Mouse (Mus musculus) T-helper 1 cell (primary cell): ENCODE measurements around the gene Pkdrej.
"Not testable (repeated sequence)": the region's sequence is repeated elsewhere in the genome, so short reads cannot be mapped to it uniquely, and the experiment has no call there.

Source experiments
- in situ Hi-C: fragments of 300-600 bp; cut with MboI, MseI; formaldehyde crosslinking; loops from one replicate; pipeline ENCODE4 v1.15.1; 2025; ENCODE audit warnings: high pct_unique_total_duplicates

Gene Pkdrej

DNA sequence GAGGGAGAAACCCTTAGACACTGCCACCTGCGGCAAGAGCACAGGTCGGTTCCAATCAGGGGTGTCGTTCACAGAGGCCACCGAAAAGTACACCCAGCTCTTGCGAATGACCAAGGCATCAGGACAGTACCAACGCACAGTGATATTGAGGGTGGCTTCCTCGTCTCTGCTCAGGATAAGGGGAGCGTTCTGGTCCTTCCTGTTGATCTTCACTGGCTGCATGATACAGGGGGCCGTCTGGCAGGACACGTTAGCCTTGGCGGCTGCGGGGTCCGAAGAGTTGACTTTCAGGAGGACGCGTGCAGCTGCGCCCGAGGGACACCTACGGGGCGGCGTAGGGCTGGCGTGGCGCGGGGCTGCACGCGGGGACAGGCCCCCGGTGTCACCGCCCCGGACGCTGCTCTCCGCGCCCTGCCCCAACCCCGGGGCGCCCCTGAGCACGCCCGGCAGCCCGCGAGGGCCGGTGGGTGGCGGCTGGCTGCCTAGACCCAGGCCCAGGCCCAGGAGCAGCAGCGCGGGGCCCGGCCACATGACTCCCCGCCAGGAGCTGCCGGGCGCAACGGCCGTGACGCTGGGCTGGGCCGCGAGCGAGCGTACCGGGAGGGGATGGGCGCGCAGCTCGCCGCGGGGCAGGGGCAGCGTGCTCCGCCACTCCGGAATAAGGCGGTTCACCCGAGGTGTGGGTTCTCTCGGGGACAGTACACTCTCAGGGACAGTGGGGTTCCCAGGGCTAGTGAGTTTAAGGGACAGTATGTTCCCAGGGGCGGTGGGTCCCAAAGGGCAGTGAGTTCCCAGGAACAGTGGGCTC is at the start of gene Pkdrej:
Gene Pkdrej (minus strand): TSS at position 532 of the 808 bp plus-strand sequence.
- in situ Hi-C loops = no loop called here

DNA sequence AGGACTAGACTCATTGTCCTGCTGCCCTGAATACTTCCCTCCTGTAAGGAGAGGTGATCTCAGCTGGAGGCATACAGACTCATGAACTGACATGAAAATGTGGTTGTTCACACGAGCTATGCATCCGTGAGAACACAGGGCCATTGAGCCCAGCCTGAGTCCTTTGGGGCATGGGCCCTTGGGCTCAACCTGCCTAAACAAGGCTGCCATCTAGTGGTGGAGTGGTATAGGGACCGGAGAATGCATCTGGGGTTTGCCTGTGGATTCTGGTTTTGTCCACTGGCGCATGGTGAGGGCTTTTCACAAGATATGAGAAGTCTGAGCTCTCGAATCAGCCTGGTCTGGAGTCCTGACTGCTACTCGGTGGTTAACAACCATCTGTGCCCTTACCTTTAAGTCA is 46.2 kb upstream of the Pkdrej start:
- in situ Hi-C loops = no loop called here

DNA sequence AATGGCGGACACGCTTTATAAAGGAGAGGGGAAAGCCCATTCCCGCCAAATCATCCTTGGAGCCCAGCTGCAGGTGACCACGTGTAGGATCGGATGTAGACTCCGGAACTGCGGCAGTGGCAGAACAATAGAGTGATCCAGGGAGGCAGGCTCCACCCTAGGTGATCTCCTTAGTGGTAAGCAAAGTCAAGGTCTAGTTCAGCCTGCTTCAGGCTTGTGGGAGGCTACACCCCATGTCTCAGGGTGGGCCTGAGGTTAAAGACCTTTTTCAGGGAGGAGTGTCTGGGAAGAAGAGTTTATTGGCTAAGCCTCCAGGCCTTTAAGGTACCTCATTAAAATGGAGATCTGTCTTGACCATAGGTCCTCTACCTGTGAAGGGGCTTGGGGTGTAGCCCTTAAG is 44.4 kb upstream of the Pkdrej start:
- in situ Hi-C loops = not testable (repeated sequence)

DNA sequence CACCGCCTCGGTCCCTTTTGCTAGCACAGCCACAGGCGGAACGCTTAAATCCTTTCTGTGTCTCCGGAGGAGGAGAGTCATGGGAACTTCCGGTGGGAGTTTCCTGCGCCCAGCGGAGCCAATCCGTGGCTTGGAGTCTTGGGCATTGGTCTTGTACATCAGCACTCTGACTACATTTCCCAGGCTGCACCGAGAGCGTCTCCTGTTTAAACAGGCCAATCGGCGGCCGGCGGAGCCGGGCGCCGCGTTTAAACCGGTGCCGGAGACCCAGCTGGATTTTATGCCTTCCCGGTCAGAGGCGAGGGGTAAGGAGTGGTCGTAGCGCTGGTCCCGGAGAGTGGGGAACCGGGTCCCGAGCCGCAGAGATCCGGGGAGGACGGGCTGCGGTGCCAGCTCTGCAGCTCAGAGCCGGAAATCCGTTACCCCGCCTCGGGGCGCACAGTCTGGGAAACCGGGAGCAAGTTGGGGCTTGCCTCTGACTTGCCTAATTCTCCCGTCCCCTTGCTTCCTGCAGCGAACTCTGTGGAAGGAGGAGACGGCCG is 38.0 kb upstream of the Pkdrej start, which contains the start of gene Gtse1:
Gene Gtse1 (plus strand): TSS at position 256 of the 542 bp plus-strand sequence.
- in situ Hi-C loops = loop anchor here (10.0 kb wide), 1 partner anchor 825 kb away; no protein-coding TSS in a partner anchor

DNA sequence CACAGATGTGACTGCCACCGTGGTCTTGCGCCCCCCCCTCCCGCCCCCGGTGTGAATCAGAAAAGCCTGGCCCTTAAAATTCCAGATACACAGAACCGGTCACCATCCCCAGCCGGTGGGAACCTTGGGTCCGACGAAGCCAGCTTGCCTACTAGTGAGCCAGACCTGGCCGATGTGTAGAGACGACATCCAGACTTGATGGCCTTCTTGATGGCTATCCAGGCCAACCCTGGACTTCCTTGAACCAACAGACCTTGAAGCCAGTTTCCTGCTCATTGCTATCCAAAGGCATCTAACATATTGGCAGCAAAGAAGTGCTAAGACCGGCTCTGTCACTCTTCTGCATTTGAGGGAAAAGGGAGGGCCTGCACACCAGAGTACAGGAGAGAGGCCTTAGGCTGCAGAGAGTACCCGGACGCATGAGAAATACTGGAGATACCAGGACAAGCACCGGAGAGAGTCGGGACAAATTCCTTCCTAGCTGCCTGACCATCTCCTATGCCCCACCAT is 37.5 kb upstream of the Pkdrej start:
- in situ Hi-C loops = loop anchor here (10.0 kb wide), 1 partner anchor 824 kb away; no protein-coding TSS in a partner anchor

DNA sequence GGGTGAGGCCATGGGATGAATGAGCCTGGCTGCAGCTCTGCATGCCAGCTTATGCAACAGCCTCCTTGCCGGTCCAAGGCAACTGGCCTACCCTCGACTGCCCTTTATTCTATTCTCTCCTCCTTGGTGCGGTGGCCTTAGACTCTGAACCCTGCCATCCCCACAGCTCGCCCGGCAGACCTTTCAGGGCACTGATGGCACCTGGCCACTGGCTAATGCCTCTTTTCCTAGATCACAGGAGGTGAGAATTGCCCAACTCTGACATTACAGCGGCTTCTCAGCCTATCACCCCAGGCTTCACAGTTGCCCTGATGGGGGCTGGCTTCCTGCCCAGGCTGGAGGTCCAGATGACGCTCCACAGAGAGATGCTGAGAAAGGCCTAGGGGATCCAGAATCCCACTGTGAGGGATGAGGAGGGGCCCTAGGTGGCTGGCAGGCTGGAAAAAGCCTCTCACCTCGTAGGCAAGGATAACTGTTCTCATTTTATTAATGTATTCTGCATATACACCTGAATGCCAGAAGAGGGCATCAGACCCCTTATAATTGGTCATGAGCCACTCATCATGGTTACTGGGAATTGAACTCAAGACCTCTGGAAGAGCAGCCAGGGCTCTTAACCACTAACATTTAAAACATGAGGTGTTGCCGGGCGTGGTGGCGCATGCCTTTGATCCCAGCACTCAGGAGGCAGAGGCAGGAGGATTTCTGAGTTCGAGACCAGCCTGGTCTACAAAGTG is 30.3 kb upstream of the Pkdrej start:
- in situ Hi-C loops = loop anchor here (5.0 to 10.0 kb wide), 2 partner anchors 135 to 817 kb away; no protein-coding TSS in a partner anchor

DNA sequence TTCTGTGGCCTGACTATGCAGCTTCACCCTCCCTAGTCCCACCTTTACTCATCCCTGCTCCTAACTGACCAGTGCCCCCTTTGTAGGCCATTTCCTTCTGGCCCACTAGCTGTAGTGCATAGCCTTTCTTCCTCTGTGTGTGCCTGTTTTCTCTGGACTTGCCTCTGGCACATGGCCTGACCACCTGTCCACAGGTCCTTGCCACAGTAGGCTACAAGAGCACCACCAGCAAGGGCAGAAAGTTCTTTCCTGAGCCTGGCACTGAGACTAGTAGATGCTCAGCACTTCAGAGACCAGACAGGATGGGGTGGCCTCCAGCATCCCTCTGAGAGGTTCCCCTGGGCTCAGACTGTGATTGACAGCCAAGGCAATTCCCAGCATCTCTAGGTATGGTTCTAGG is 23.5 kb upstream of the Pkdrej start:
- in situ Hi-C loops = loop anchor here (5.0 kb wide), 1 partner anchor 213 kb away; no protein-coding TSS in a partner anchor

DNA sequence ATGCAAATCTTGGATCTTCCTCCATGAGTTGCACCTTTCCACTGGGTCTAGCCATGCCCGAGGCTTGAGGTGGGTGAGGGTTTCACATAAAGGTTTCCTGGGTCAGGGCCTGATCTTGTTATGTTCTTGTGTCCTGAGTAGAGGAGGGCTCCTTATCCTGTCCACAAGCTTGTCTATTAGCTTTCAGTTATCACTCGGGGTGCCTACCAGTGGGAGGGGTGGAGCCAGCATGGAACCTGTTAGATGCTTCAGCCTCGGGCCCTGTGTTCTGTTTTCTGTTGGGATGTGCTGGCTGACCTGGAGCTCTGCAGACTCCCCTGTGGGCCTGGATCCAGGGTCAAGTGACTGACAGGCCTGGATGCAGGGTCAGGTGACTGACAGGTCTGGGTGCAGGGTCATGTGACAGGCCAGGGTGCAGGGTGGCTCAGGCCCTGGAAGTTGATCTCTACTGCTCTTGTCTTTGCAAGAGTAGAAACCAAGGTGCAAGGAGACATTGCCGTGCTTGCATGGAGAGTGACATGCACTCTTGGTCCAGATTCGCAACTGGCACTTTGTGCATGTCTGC is 20.3 kb upstream of the Pkdrej start:
- in situ Hi-C loops = no loop called here

DNA sequence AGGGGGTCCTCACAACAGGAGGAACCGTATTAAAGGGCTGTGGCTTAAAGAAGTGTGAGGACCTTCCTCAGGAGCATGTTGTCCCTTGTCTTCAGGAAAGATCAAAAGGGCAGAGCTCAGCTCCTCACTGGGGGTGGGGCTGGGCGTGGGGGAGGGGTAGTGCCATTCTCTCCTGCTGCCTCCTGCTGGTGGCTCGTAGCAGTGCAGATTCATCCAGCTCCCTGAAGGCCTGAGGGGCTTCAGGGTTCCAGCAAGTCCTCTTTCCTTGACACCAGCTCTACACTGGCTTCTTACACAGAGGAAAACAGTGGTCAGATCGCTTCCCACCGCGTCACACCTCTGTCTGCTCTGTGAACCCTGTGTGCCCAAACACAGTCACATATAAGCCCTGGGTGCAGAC is 19.4 kb upstream of the Pkdrej start:
- in situ Hi-C loops = no loop called here

DNA sequence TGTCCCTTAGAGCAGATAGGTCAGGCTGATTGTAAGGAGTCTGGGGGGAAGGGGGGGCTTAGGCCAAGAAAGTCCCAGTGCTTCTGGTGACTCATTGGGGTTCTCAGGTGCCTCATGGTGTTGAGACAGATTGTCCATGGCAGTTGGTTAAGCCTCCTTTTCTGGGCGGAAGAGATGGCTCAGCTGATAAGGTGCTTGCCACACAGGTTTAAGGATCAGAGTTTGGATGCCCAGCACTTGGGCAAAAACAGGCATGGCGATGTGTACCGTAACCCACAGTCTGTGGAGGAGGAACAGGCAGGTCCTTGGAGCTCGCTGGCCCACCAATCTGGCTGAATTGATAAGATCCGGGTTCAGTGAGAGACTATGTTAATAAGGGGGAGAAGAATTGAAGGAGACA is 15.4 kb upstream of the Pkdrej start:
- in situ Hi-C loops = no loop called here

DNA sequence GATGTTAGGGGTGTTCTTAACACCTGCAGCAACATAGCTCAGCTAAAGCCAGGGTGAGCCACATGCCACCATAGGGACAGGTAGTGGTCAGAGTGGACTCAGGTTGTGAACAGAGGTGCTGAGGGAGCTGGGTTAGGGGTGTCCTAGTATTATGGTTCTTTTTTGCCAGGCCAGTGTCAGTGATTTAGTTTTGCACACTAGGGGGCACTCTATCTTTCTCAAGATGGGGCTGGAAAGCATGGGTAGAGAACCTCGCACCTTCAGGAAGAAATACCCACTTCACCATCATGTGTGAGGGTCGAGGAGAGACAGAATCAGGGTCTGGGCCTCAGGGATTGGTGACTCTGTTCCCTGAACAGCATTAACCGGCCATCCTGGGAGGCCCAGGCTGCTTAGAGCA is 13.8 kb upstream of the Pkdrej start:
- in situ Hi-C loops = no loop called here

DNA sequence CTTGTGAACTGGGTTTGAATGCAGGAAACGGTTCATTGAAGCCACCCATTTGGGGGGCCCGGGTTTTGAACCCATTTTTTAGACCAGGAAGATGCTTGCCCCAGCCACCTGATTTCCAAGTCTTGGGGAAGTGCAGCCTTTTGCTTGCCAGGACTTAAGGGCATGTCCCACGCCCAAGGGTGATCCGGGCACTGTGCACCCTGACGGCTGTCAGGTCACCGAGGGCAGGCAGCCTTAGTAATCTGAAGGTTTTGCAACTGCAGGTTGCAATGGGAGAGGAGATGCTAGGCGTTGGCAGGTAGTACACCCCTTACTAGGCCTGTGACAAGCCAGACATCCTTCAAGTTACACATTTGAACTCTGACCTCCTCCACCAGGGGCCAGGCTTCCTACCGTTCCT is 11.1 kb upstream of the Pkdrej start:
- in situ Hi-C loops = no loop called here

DNA sequence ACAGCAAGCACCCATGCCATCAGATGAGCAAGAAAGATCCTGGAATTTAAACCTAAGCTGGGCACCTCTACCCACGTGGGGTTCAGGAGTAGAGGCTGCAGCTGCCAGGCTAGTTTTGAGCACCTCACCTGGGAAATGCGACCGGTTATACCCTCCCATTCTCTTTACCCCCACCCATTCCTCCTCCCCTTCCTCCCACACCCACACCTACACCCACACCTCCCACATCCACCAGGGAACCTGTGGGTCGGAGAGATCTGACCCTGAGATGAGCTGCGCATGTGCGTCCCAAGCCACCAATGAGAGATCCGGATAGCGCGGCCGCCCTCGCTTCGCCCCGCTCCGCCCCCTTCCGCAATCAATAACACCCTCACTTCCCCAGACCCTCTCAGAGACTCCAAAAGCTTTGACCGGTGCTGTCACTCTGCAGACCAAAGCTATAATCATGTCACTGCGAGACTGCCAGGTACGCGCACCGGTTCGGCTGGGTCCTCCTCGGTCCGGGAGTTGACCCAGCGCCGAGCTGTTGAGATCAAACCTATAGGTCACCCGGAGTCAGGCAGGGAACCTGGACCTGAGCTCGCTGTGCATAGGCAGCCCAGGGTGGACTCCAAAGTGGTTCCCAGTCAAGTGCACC is 10.5 kb upstream of the Pkdrej start, which contains the start of gene Ttc38:
Gene Ttc38 (plus strand): TSS at position 353 of the 637 bp plus-strand sequence.
- in situ Hi-C loops = no loop called here

DNA sequence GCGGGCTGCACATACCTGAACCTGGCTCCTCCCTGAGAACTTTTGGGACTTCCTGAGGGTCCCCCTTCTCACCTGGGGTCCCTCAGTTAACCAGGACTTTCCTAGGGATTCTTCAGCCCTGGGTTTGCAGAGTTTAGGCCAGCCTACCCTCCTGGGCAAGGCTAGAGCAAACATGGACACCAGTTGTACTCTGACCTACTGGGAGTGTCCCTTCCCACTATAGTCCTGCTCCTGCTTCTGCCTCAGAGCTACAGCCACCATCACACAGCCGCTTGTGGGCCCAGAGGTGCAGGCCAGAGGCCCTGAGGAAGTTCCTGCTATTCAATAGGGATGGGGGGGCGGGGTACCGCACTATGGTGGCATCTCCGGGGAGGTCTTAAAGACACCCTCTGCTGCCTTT is 7.9 kb upstream of the Pkdrej start:
- in situ Hi-C loops = no loop called here

DNA sequence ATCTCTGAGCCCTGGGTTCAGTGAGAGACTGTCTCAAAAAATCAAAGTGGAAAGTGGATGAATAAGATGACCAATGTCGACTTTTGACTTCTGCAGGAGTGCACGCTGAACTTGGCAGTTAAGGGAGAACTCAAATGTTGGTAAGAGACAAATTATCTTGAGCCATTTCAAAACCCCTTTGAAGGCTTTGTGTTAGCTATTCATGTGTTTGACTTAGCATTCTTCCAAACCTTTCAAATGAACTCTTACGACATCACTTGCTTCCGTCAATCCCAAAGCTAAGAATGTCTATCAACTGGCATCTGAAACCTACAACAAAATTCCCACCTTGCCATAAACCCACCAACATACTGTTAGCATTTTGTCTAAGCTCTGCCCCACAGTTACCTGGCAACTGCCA is 6.5 kb upstream of the Pkdrej start:
- in situ Hi-C loops = no loop called here

DNA sequence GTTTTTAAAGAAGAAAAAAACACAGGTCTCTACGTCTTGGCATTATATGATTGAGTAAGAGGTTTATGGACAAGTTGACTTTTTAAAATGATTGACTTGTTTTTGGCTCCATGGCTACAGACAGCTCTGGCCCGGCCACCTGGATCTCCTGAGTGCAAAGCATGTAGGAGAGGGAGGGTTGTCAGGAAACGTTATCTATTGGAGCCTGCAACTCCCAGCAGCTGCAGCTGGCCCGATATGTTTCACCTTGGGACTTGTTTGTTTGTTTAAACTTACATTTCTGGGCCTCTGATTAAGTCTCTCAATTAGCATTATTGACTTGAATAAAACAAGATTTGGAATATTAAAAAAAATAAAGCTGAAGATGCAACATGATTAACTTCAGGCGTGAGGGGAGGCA is 5.1 kb upstream of the Pkdrej start:
- in situ Hi-C loops = no loop called here

DNA sequence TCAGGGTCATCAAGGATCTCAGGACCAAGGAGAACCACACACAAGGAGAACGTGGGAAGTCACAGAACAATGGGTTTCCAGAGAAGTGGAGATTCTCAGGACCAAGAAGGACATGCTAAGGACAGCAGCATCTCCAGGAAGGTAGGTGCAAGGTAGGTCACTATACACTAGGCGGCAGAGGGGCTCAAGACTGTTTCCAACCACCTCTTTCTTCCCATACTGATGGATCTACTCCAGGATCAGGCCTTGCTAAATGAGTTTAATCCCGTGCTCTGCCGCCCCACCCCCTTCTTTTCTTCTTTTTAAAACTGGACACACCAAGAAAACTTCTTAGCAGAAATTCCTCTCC is 451 bp upstream of the Pkdrej start:
- in situ Hi-C loops = no loop called here

DNA sequence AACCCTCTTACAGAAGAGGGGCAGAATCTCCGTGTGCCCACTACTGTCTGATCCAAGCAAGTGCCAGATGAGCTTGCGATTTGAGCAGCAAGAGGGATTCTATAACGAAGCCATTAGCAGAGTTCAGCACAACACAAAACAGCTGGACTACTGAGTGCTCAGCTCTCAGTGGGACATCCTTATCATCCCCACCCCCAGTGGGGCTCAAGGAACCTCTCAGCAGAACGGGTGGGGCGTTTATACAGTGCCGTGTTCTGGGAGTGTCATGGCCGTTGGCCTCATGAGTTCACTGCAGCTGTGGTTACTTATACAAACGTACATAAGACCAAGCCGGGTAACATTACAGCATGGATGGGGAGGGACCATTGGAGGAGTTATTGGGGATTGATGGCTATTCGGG is 8.1 kb downstream of the Pkdrej start:
- in situ Hi-C loops = no loop called here

DNA sequence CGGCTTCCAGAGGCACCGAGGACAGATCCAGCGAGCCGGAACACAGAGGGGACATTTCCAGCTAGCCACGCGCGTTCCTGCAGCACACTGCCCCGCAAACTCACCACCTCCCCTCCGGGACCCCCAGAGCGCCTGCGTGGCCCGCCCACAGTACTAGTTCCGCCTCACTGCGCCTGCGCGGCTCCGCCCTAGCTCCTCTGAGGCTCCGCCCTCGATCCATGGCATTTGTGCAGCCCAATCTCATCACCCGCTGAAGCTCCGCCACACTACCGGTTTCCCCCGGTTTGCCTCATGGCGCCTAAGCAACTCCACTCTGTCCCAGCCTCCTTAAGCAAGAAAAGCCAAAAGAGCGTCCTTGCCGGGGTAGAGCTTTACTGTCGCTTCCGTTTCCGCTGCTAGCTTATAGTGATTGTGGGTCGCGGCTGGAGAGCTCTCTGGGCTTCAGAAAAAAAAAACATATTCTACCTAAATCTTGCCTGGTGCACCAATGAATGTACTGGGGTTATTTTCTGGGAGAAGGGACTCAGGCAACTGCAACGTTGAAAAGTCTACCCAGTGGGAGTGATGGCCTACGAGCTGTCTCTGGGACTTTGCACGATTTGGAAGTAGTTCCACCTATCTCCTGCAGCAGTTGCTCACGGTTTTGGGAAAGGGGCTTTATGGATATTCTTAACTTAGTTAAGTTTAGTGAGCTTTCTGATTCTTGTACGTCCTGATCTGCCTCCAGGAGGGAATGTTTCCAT is 9.8 kb downstream of the Pkdrej start, which contains the start of gene Cdpf1:
Gene Cdpf1 (minus strand): TSS at position 163 of the 743 bp plus-strand sequence.
- in situ Hi-C loops = no loop called here

DNA sequence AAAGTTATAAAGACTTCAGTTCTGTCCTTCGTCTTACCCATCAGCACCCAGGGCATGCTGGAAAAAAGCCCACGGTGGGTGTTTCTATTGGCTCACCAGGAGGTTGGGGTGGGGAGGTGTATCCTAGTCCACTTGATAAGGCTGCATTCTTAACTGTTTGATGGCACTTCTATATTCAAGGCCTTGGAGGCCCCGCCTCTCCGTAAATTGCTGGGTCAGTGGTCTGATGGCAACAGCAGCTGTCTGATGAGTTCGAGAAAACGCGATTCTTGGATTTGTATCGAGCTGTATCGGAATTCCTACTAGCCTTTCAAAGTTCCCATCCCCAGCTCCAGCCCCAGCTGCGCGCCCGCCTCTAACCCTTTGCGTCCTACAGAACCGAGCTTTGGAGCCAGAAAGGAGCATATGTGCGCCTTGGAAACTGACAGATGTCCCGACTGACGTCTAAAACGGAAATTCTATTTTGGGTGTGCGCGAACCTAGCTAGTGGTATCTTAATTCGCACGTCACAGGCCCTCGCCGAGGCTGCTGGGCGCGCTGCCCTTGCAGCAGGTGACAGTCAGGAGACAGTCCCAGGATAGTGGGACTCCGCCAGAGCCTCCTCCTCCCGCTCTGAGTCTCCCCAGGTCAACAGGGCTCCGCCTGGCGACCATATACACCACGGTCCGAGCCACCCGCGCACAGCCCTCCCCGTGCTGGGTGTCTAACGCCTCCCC is 10.6 kb downstream of the Pkdrej start:
- in situ Hi-C loops = no loop called here
